Mouse (Mus musculus): ENCODE measurements around the gene Sel1l.
A peak's percentile ranks its signal among the peaks of the same experiment; 100 is the strongest.

Sel1l gene

DNA sequence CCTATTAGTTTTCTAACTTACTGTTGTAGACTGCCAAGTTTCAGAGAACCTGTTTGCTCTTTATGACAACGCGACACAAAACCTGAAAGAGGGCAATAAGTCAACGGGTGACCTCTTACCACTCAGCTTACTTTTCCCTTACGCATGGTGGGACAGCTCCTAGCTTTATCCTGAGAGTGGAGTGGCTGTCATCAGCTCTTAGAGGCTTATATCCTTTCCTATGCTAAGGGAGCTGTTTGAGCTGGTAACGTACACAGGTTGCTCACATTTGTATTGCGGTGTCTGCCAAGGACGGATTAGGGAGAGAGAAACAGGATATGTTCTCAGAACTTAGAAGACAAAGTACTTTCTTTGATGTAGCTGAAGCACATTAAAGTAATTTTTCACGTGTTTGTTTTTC, 5.4 kb upstream of the Sel1l start:
- no peak overlapping the region for H3K4me3 ChIP-seq (replicated peaks; ENCODE audit: low read length)
- H3K4me1 ChIP-seq (replicated peaks; ENCODE audit: low read depth, low read length) = peaks cover 3% of the 10 kb centered on the region
- H3K27me3 ChIP-seq (ENCODE audit: insufficient read depth, low read length) = no peaks in the 10 kb centered on the region; the same call in 1 of the 2 replicates
- no peaks in the 10 kb centered on the region for H3K9me3 ChIP-seq (ENCODE audit: low read length)
- no peak for TF ChIP-seq POU5F1 (IDR thresholded peaks at IDR 0.05; ENCODE audit: borderline replicate concordance, low read length)
- no peak for TF ChIP-seq NANOG (IDR thresholded peaks at IDR 0.05; ENCODE audit: borderline replicate concordance, low read length)
- TF ChIP-seq CTCF (conservative IDR thresholded peaks at IDR 0.05; ENCODE audit: low read length) = no peak
- H3K36me3 ChIP-seq (ENCODE audit: insufficient read depth, low read length) = no peaks in the 10 kb centered on the region

- Histone ChIP-seq H3K36me3 (ENCODE audit: insufficient read depth, low read length) (no peaks in the 10 kb centered on the region), H3K27me3 (ENCODE audit: insufficient read depth, low read length) (no peaks in the 10 kb centered on the region; the same call in 1 of the 2 replicates), H3K9me3 (ENCODE audit: low read length) (no peaks in the 10 kb centered on the region), H3K4me1 (replicated peaks; ENCODE audit: low read depth, low read length) (peaks cover 21% of the 10 kb centered on the region), H3K4me3 (replicated peaks; ENCODE audit: low read length) (peak overlapping the region; percentile 94)
- TF ChIP-seq CTCF (conservative IDR thresholded peaks at IDR 0.05; ENCODE audit: low read length) (no peak), NANOG (IDR thresholded peaks at IDR 0.05; ENCODE audit: borderline replicate concordance, low read length) (no peak), POU5F1 (IDR thresholded peaks at IDR 0.05; ENCODE audit: borderline replicate concordance, low read length) (no peak)
These were observed 438 bp downstream of the Sel1l start for GRCm38 (mm10) chr12:91848394-91849044.

DNA sequence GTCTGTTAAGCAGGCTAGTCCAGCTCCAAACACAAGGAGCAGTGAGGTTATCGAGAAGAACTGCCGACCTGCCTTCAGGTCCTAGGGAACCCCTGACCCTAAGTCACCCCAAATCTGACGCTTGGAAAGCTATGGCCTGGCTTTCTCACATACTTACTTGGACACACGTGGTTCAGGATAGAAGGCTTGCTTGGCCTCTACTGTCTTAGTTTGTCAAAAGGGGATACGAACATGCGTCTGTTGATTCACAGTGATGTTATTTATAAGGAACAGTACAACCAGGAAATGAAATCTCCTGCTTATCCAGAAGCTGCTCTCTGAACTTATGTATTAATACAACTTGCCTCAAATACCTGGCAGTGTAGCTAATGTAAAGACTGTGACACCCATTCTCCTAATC, 2.9 kb downstream of the Sel1l start:
- H3K36me3 ChIP-seq (ENCODE audit: insufficient read depth, low read length) = peaks cover 12% of the 10 kb centered on the region
- H3K27me3 ChIP-seq (ENCODE audit: insufficient read depth, low read length) = no peaks in the 10 kb centered on the region
- H3K4me1 ChIP-seq (replicated peaks; ENCODE audit: low read depth, low read length) = peaks cover 21% of the 10 kb centered on the region
- H3K4me3 ChIP-seq (replicated peaks; ENCODE audit: low read length) = no peak overlapping the region
- TF ChIP-seq CTCF (conservative IDR thresholded peaks at IDR 0.05; ENCODE audit: low read length) (no peak), POU5F1 (IDR thresholded peaks at IDR 0.05; ENCODE audit: borderline replicate concordance, low read length) (no peak), NANOG (IDR thresholded peaks at IDR 0.05; ENCODE audit: borderline replicate concordance, low read length) (no peak)
- no peaks in the 10 kb centered on the region for H3K9me3 ChIP-seq (ENCODE audit: low read length)

DNA sequence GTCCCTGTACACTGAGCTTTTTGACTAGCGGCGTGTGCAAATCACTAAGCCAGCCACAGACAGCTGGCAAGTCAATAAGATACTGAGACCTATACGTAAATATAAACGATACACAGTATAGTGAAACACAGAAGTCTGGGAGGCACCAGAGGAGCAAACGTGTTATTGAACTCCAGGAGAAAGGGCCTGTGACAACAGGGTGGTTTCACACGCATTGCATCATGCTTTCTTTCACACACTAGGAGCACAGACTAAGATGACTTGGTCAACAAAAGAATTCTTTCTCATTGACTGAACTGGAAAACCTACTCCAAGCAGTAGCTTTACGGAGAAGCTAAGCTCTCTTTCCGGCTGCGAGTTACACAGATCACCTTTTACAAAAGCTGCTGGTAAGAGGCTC, 3.6 kb downstream of the Sel1l start:
- Histone ChIP-seq H3K9me3 (ENCODE audit: low read length) (no peaks in the 10 kb centered on the region), H3K36me3 (ENCODE audit: insufficient read depth, low read length) (peaks cover 19% of the 10 kb centered on the region), H3K4me3 (replicated peaks; ENCODE audit: low read length) (no peak overlapping the region), H3K27me3 (ENCODE audit: insufficient read depth, low read length) (no peaks in the 10 kb centered on the region), H3K4me1 (replicated peaks; ENCODE audit: low read depth, low read length) (peaks cover 21% of the 10 kb centered on the region)
- TF ChIP-seq CTCF (conservative IDR thresholded peaks at IDR 0.05; ENCODE audit: low read length) (no peak), POU5F1 (IDR thresholded peaks at IDR 0.05; ENCODE audit: borderline replicate concordance, low read length) (no peak), NANOG (IDR thresholded peaks at IDR 0.05; ENCODE audit: borderline replicate concordance, low read length) (no peak)

DNA sequence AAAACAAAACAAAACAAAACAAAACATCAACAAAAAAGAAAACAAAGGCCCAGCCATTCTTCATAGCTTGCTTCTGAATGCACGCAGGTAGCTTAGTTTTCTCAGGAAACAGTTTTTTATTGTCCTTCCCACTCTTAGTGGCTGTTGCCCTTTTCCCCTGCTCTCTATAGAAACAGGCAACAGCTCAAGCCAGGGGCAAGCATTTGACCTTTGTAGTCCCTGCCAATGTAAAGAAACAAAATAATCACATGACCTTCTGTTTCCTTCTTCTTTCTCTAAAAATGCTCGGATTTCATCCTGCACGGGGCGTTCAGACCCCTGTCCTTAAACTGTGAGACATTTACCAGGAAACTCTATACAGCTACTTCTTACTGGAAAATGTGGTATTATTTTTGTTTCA, 4.4 kb downstream of the Sel1l start:
- TF ChIP-seq CTCF (conservative IDR thresholded peaks at IDR 0.05; ENCODE audit: low read length) (no peak), NANOG (IDR thresholded peaks at IDR 0.05; ENCODE audit: borderline replicate concordance, low read length) (no peak), POU5F1 (IDR thresholded peaks at IDR 0.05; ENCODE audit: borderline replicate concordance, low read length) (no peak)

DNA sequence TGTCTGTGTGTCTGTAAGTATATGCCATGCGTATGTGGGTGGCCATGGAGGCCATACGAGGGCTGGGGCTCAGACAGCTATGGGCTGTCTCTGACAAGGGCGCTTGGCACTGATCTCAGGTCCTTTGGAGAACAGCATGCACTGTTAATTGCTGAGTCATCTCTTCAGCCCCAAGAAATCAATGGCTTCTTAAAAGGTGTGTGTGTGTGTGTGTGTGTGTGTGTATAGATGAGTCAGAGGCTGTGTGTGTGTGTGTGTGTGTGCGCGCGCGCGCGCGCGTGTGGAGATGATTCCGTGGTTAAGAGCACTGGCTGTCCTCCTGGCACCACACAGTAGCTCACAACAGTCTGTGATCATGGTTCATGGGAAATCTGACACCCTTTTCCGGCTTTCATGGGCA, 5.1 kb downstream of the Sel1l start:
- Histone ChIP-seq H3K36me3 (ENCODE audit: insufficient read depth, low read length) (peaks cover 32% of the 10 kb centered on the region), H3K9me3 (ENCODE audit: low read length) (no peaks in the 10 kb centered on the region), H3K27me3 (ENCODE audit: insufficient read depth, low read length) (no peaks in the 10 kb centered on the region), H3K4me1 (replicated peaks; ENCODE audit: low read depth, low read length) (peaks cover 18% of the 10 kb centered on the region), H3K4me3 (replicated peaks; ENCODE audit: low read length) (no peak overlapping the region)
- TF ChIP-seq POU5F1 (IDR thresholded peaks at IDR 0.05; ENCODE audit: borderline replicate concordance, low read length) (no peak), CTCF (conservative IDR thresholded peaks at IDR 0.05; ENCODE audit: low read length) (no peak), NANOG (IDR thresholded peaks at IDR 0.05; ENCODE audit: borderline replicate concordance, low read length) (no peak)

More for the DNA sequence above, 4.4 kb downstream of the Sel1l start:
- H3K27me3 ChIP-seq (ENCODE audit: insufficient read depth, low read length) = no peaks in the 10 kb centered on the region
- peaks cover 26% of the 10 kb centered on the region for H3K36me3 ChIP-seq (ENCODE audit: insufficient read depth, low read length)
- H3K9me3 ChIP-seq (ENCODE audit: low read length) = no peaks in the 10 kb centered on the region
- no peak overlapping the region for H3K4me3 ChIP-seq (replicated peaks; ENCODE audit: low read length)
- H3K4me1 ChIP-seq (replicated peaks; ENCODE audit: low read depth, low read length) = peaks cover 18% of the 10 kb centered on the region

DNA sequence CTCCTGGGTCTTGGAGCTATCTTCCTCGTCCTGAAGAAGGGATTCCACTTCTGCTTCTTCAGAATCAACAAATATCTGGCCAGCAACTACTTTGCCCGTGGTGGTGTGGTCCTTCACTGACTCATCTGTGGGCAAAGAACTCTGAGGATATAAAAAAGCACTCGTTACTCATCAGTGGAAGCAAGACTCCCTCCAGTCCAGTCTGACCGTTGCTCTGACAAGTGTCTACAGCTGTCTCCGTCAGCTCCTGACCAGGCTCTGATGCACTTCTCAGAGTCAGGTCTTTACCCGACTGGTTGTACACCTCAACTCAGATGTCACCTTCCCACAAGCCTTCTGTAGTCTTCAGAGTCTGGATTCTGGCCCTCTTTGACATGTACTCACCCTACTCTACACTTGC, 7.2 kb downstream of the Sel1l start:
- peaks cover 9% of the 10 kb centered on the region for H3K4me1 ChIP-seq (replicated peaks; ENCODE audit: low read depth, low read length)
- H3K27me3 ChIP-seq (ENCODE audit: insufficient read depth, low read length) = no peaks in the 10 kb centered on the region
- TF ChIP-seq CTCF (conservative IDR thresholded peaks at IDR 0.05; ENCODE audit: low read length) (no peak), POU5F1 (IDR thresholded peaks at IDR 0.05; ENCODE audit: borderline replicate concordance, low read length) (no peak), NANOG (IDR thresholded peaks at IDR 0.05; ENCODE audit: borderline replicate concordance, low read length) (no peak)
- no peaks in the 10 kb centered on the region for H3K9me3 ChIP-seq (ENCODE audit: low read length)
- H3K36me3 ChIP-seq (ENCODE audit: insufficient read depth, low read length) = peaks cover 54% of the 10 kb centered on the region
- H3K4me3 ChIP-seq (replicated peaks; ENCODE audit: low read length) = no peak overlapping the region

DNA sequence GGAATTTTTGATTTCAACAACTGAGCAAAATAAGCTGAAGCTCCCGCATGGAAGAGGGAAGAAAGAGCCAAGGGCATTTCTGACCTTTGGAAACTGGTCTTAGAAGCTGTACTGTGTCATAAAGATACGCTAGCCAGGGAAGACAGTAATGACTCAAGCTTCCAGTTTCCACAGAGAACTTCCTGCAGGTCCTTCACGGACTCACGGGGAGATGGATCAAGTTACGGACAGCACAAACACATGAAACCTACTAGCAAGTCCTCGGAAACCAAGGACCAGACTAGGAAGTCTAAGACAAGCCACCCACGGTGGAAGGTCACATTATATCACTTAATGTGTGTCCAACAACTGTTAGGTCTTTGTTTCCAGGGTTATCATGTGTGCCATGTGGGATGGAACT, 10.7 kb downstream of the Sel1l start:
- Histone ChIP-seq H3K4me1 (replicated peaks; ENCODE audit: low read depth, low read length) (no peaks in the 10 kb centered on the region), H3K9me3 (ENCODE audit: low read length) (no peaks in the 10 kb centered on the region), H3K4me3 (replicated peaks; ENCODE audit: low read length) (no peak overlapping the region), H3K36me3 (ENCODE audit: insufficient read depth, low read length) (peaks cover 86% of the 10 kb centered on the region), H3K27me3 (ENCODE audit: insufficient read depth, low read length) (no peaks in the 10 kb centered on the region)
- no peak for TF ChIP-seq CTCF (conservative IDR thresholded peaks at IDR 0.05; ENCODE audit: low read length)
- TF ChIP-seq NANOG (IDR thresholded peaks at IDR 0.05; ENCODE audit: borderline replicate concordance, low read length) = no peak
- TF ChIP-seq POU5F1 (IDR thresholded peaks at IDR 0.05; ENCODE audit: borderline replicate concordance, low read length) = no peak
